Mouse (Mus musculus) neural tube, embryonic 12.5 days (tissue): ENCODE data around the gene Medag. TPM values are rescaled to one million over a fixed set of nuclear protein-coding genes. Genes with fewer than 3 reads are reported as not detected.

Source experiments
- ATAC-seq: fragments of 200-750 bp; cut with Nextera tagmentation; 2 replicates; pipeline ENCODE4 v1.8.0; 2017; ENCODE audit warnings: low read depth, mild to moderate bottlenecking, moderate TSS enrichment, moderate library complexity; ENCODE audit not compliant: low FRiP score
- H3K27ac ChIP-seq: fragments of 300-500 bp; sonication (generic); 2 replicates; pipeline ENCODE4 v1.5.1; 2016
- H3K27me3 ChIP-seq: fragments of 300-500 bp; sonication (generic); replicated peaks from 2 replicates; pipeline ENCODE4 v1.6.1; 2016; ENCODE audit warnings: mild to moderate bottlenecking
- H3K36me3 ChIP-seq: fragments of 300-500 bp; sonication (generic); 2 replicates; pipeline ENCODE4 v1.6.1; 2016; ENCODE audit warnings: mild to moderate bottlenecking
- H3K4me1 ChIP-seq: fragments of 300-500 bp; sonication (generic); 2 replicates; pipeline ENCODE4 v1.6.1; 2016
- H3K4me2 ChIP-seq: fragments of 300-500 bp; sonication (generic); replicated peaks from 2 replicates; pipeline ENCODE4 v1.6.1; 2016; ENCODE audit warnings: mild to moderate bottlenecking
- H3K4me3 ChIP-seq: fragments of 300-500 bp; sonication (generic); 2 replicates; pipeline ENCODE4 v1.5.1; 2016
- H3K9ac ChIP-seq: fragments of 300-500 bp; sonication (generic); 2 replicates; pipeline ENCODE4 v1.6.1; 2016; ENCODE audit warnings: mild to moderate bottlenecking
- H3K9me3 ChIP-seq: fragments of 300-500 bp; sonication (generic); 2 replicates; pipeline ENCODE4 v1.6.1; 2016; ENCODE audit warnings: mild to moderate bottlenecking
- WGBS: fragments of 180-500 bp; shearing (Covaris S2); methylation state at CpG from one replicate; pipeline ENCODE4 v1.1.7; 2016; 5-methylcytosine and 5-hydroxymethylcytosine counted together
- polyA plus RNA-seq: library from polyadenylated mRNA; unstranded; fragments of >200 nt; fragmentation: Nextera tagmentation; extraction: Ambion mirVana; gene quantifications from 2 replicates; pipeline ENCODE4 v1.2.1, GENCODE M21; 2016

The Medag gene
- polyA plus RNA-seq, 1 experiment from 2014 or later: 0.74 TPM

GRCm38 (mm10) chr5:149439531-149440179 is 28.1 kb downstream of the Medag start, which contains the start of gene Tex26:
Tex26 (plus strand) TSS chr5:149439660.
- peak within 1 kb of the TSS; percentile 75 for H3K4me2 ChIP-seq
- H3K9me3 ChIP-seq: no peaks in the 10 kb centered on the region
- H3K27me3 ChIP-seq: no peaks in the 10 kb centered on the region
- under 1% methylated on average over 25 of the region's 25 CpGs for WGBS
- peaks cover 23% of the 10 kb centered on the region for H3K4me1 ChIP-seq
- peak within 1 kb of the TSS; percentile 38 for H3K4me3 ChIP-seq
- peak within 1 kb of the TSS; percentile 54 for H3K9ac ChIP-seq
- H3K36me3 ChIP-seq: no peaks in the 10 kb centered on the region
- peak within 1 kb of the TSS; percentile 87 for H3K27ac ChIP-seq
- peak; percentile 92 for ATAC-seq

DNA sequence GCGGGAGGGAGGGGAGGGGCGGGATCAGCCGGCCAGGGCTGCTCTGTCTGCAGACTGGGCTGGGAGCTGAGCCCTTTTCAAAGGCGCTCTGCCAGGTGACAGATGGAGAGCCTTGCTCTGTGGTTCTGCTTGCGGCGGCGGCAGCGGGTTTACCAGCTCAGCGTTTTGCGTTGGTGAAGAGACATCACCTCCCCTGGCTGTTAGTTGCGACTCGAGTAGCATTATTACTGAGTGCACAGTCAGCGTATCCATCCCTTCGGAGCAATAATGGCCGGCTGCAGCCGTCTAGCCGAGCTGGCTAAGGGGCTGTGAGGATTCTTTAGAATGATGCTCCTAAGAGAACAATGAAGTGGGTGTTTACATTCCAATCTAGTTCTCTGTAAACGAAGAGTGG is 28.6 kb downstream of the Medag start:
- Histone ChIP-seq H3K4me3 (peak overlapping the region; percentile 38), H3K27ac (peak overlapping the region; percentile 87), H3K4me2 (peak overlapping the region; percentile 75), H3K36me3 (no peaks in the 10 kb centered on the region), H3K27me3 (no peaks in the 10 kb centered on the region), H3K9me3 (no peaks in the 10 kb centered on the region), H3K9ac (peak overlapping the region; percentile 54), H3K4me1 (peaks cover 23% of the 10 kb centered on the region)
- ATAC-seq: peak; percentile 92
- WGBS: 0% methylated on average over 18 of the region's 18 CpGs

DNA sequence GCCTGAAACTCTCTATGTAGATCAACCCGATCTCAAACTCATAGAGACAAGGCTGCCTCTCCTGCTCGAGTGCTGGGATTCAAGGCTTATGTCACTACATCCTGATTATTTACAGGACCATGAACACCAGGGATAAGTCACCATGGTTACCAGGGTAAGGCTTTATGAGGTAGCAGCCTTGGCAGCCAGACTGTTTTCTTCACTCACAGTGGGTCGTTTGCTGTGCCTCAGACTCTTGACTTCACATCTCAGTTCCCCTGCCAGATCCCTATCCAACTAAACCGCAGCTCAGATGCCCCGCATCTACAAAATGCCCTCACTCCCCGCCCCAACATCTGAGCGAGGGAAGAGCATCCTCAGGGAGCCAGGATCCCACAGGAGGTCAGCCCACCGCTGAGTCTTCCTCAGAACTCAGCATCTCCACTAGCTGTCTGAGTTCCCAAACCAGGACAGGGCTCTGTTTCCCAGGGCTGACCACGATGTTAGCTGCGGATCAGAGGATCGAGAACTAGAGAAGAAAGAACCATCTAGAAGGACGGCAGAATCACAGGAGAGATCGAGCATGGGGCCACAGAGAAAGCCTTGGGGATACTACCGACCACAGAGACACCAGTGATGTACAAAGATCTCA is 30.2 kb downstream of the Medag start:
- Histone ChIP-seq H3K9ac (no peak overlapping the region), H3K9me3 (no peaks in the 10 kb centered on the region), H3K27me3 (no peaks in the 10 kb centered on the region), H3K4me1 (peaks cover 23% of the 10 kb centered on the region), H3K27ac (no peak overlapping the region), H3K4me3 (no peak overlapping the region), H3K4me2 (no peak overlapping the region), H3K36me3 (no peaks in the 10 kb centered on the region)
- WGBS: 58% methylated on average over 14 of the region's 14 CpGs
- ATAC-seq: no peak

DNA sequence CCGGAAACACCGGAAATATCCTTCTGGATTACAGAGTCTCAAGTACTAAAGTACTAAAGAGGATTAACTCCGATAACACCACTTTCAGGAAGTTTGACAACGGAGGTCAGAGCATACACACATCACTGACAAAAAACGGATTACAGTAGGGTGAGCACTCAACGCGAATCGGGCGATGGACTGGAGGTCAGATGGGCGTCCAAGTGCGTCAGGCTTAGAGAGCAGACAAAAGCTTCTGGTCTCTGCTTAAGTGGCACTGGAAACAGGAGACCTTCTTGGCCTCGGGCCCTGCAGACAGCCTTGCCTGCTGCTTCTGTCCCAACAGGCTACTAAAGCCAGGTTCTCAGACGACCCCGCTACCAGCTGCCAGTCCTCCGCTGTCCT is 30.7 kb downstream of the Medag start:
- Histone ChIP-seq H3K36me3 (no peaks in the 10 kb centered on the region), H3K4me2 (no peak overlapping the region), H3K4me3 (no peak overlapping the region), H3K4me1 (peaks cover 23% of the 10 kb centered on the region), H3K27me3 (no peaks in the 10 kb centered on the region), H3K27ac (no peak overlapping the region), H3K9ac (no peak overlapping the region), H3K9me3 (no peaks in the 10 kb centered on the region)
- ATAC-seq: no peak
- 92% methylated on average over 15 of the region's 15 CpGs for WGBS

- Histone ChIP-seq H3K9me3 (peaks cover 4% of the 10 kb centered on the region; the same call in 1 of the 2 replicates), H3K27me3 (no peaks in the 10 kb centered on the region), H3K27ac (no peak overlapping the region), H3K4me1 (peaks cover 21% of the 10 kb centered on the region), H3K36me3 (no peaks in the 10 kb centered on the region), H3K4me3 (no peak overlapping the region), H3K9ac (no peak overlapping the region), H3K4me2 (no peak overlapping the region)
- WGBS: 88% methylated on average over 4 of the region's 4 CpGs
- no peak for ATAC-seq
These were observed 32.9 kb downstream of the Medag start for GRCm38 (mm10) chr5:149444451-149444850.

GRCm38 (mm10) chr5:149446495-149446894 is 34.9 kb downstream of the Medag start:
- no peak overlapping the region for H3K4me2 ChIP-seq
- no peak overlapping the region for H3K9ac ChIP-seq
- H3K36me3 ChIP-seq: no peaks in the 10 kb centered on the region
- H3K4me3 ChIP-seq: no peak overlapping the region
- H3K4me1 ChIP-seq: peaks cover 10% of the 10 kb centered on the region
- 90% methylated on average over 7 of the region's 7 CpGs for WGBS
- H3K27ac ChIP-seq: no peak overlapping the region
- no peaks in the 10 kb centered on the region for H3K27me3 ChIP-seq
- no peak for ATAC-seq
- H3K9me3 ChIP-seq: peaks cover 4% of the 10 kb centered on the region; the same call in 1 of the 2 replicates

- no peak overlapping the region for H3K4me3 ChIP-seq
- H3K9me3 ChIP-seq: peaks cover 4% of the 10 kb centered on the region; the same call in 1 of the 2 replicates
- H3K9ac ChIP-seq: no peak overlapping the region
- 83% methylated on average over 5 of the region's 5 CpGs for WGBS
- no peaks in the 10 kb centered on the region for H3K4me1 ChIP-seq
- H3K4me2 ChIP-seq: no peak overlapping the region
- H3K27me3 ChIP-seq: no peaks in the 10 kb centered on the region
- no peaks in the 10 kb centered on the region for H3K36me3 ChIP-seq
- no peak overlapping the region for H3K27ac ChIP-seq
- no peak for ATAC-seq
These were observed 36.2 kb downstream of the Medag start for GRCm38 (mm10) chr5:149447733-149448132.

- Histone ChIP-seq H3K9ac (no peak overlapping the region), H3K4me2 (no peak overlapping the region), H3K27ac (no peak overlapping the region), H3K4me1 (no peaks in the 10 kb centered on the region), H3K9me3 (peaks cover 4% of the 10 kb centered on the region; the same call in 1 of the 2 replicates), H3K36me3 (no peaks in the 10 kb centered on the region), H3K27me3 (no peaks in the 10 kb centered on the region), H3K4me3 (no peak overlapping the region)
- 91% methylated on average over 7 of the region's 7 CpGs for WGBS
- no peak for ATAC-seq
These were observed 37.9 kb downstream of the Medag start for GRCm38 (mm10) chr5:149449406-149449805.

GRCm38 (mm10) chr5:149451209-149451681 is 39.7 kb downstream of the Medag start:
- Histone ChIP-seq H3K9me3 (peaks cover 4% of the 10 kb centered on the region; the same call in 1 of the 2 replicates), H3K27ac (no peak overlapping the region), H3K4me3 (no peak overlapping the region), H3K4me2 (no peak overlapping the region), H3K9ac (no peak overlapping the region), H3K36me3 (no peaks in the 10 kb centered on the region), H3K27me3 (no peaks in the 10 kb centered on the region), H3K4me1 (no peaks in the 10 kb centered on the region)
- WGBS: 88% methylated on average over 7 of the region's 7 CpGs
- ATAC-seq: no peak

DNA sequence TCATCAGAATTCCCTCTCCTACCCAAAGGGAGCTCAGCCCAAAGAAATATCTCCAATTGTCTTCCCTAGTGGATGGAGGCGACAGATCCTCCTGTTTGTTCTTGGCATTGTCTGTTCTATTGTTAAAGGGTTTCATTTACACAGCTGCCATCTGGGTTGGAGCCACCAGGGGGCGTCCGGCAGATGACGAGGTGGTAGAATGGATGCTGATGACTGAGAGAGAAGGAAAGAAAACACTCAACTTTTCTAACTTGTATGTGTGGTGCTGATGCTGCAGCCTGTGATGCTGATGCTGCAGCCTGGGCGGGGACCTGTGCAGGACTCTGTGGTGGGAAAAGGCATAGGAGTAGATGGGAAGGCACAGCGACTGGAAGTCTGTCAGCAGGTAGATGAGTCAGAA is 42.7 kb downstream of the Medag start:
- no peak overlapping the region for H3K4me3 ChIP-seq
- 31% methylated on average over 6 of the region's 6 CpGs for WGBS
- no peaks in the 10 kb centered on the region for H3K36me3 ChIP-seq
- H3K27me3 ChIP-seq: no peaks in the 10 kb centered on the region
- H3K4me1 ChIP-seq: no peaks in the 10 kb centered on the region
- H3K27ac ChIP-seq: no peak overlapping the region
- no peaks in the 10 kb centered on the region for H3K9me3 ChIP-seq
- H3K4me2 ChIP-seq: no peak overlapping the region
- no peak overlapping the region for H3K9ac ChIP-seq
- no peak for ATAC-seq

DNA sequence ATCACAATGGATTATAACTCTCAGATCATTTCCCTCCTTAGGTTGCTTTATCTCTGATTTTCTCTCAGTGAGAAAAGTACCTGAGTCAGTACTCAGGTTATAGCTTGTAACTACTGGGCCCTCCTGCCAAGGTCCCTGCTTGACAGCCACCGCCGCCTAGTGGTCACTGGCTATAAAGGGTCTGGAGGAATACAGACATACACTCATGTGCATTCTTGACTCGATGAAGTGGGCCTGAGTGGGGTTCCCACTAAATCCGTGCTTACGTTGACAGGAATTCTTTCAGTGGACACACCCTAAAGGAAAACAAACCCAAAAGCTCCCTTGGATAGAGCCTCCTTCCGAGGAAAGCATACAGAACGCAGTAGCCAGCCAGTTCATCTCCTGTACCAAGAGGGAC is 45.0 kb downstream of the Medag start:
- no peak overlapping the region for H3K9ac ChIP-seq
- H3K4me1 ChIP-seq: peaks cover 7% of the 10 kb centered on the region; the same call in 1 of the 2 replicates
- no peaks in the 10 kb centered on the region for H3K36me3 ChIP-seq
- no peaks in the 10 kb centered on the region for H3K9me3 ChIP-seq
- H3K27ac ChIP-seq: no peak overlapping the region
- H3K27me3 ChIP-seq: no peaks in the 10 kb centered on the region
- H3K4me3 ChIP-seq: no peak overlapping the region
- 88% methylated on average over 7 of the region's 7 CpGs for WGBS
- H3K4me2 ChIP-seq: no peak overlapping the region
- no peak for ATAC-seq

DNA sequence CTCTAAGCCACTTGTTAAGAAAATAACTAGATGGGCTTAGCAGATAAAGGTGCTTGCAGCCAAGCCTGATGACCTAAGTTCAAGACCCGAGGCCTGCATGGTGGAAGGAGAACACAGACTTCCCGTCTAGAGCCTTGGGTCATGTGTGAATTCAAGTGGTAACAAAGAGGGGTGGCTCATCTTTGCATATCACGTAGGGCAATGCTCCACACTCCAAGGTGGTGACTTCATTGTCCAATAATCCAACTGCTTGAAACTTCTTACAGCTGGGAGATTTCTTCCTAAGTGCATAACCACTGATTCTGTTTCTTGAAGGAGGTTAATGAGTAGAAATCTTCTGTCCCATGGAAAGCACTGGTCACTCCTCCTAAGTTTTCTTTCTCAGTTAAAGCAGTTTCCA is 50.5 kb downstream of the Medag start:
- Histone ChIP-seq H3K9me3 (no peaks in the 10 kb centered on the region), H3K27me3 (no peaks in the 10 kb centered on the region), H3K4me2 (no peak overlapping the region), H3K27ac (no peak overlapping the region), H3K36me3 (no peaks in the 10 kb centered on the region), H3K4me1 (peaks cover 7% of the 10 kb centered on the region), H3K4me3 (no peak overlapping the region), H3K9ac (no peak overlapping the region)
- no peak for ATAC-seq
- WGBS: 85% methylated on average over 3 of the region's 3 CpGs
